Mouse (Mus musculus): ENCODE measurements around the gene T2. TPM values are rescaled to one million over a fixed set of nuclear protein-coding genes. Genes with fewer than 3 reads are reported as not detected.
"Not testable (repeated sequence)": the region's sequence is repeated elsewhere in the genome, so short reads cannot be mapped to it uniquely, and the experiment has no call there.

Gene T2
- polyA plus RNA-seq, 1 experiment: 0.09 TPM

GRCm38 (mm10) chr17:8390487-8390886, 34.7 kb downstream of the T2 start:
- Histone ChIP-seq H3K4me3 (ENCODE audit: control insufficient read depth, insufficient read depth, low read length) (no peak overlapping the region), H3K4me1 (replicated peaks; ENCODE audit: control insufficient read depth, insufficient read depth, low read length) (peaks cover 13% of the 10 kb centered on the region), H3K27ac (ENCODE audit: control insufficient read depth, insufficient read depth, low read length) (no peak overlapping the region), H3K36me3 (ENCODE audit: control insufficient read depth, insufficient read depth, low read length) (no peaks in the 10 kb centered on the region), H3K27me3 (ENCODE audit: control insufficient read depth, insufficient read depth, low read length) (no peaks in the 10 kb centered on the region; the same call in 1 of the 2 replicates)
- TF ChIP-seq CTCF (IDR thresholded peaks at IDR 0.05; ENCODE audit: borderline replicate concordance, control insufficient read depth, extremely low read depth, insufficient read depth, low read length, poor library complexity): no peak
- no peak for TF ChIP-seq POLR2A (IDR thresholded peaks at IDR 0.05; ENCODE audit: control insufficient read depth, extremely low read depth, insufficient read depth, low read length, poor library complexity)
- WGBS: 93% methylated on average over 4 of the region's 4 CpGs
- no peak for DNase-seq

DNA sequence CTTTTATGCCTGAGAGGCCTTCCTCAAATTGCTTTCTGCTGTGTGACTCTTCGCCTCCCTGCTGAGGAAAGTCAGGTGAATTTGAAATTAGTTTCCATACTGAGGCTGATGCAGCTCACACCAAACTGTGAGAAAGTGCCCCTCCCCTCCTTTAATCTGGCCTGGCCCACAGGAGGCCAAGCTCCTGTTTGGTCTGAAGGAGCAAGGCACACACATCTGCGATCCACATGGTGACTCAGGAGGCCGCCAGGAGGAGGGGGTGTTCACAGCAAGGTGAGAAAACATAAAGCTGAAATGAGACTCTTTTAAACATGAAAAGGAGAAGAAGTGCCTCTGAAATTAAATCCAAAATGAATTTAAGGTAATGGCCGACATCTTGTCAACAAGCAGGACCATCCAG, 40.6 kb downstream of the T2 start:
- H3K36me3 ChIP-seq (ENCODE audit: control insufficient read depth, insufficient read depth, low read length): no peaks in the 10 kb centered on the region
- WGBS: 90% methylated on average over 4 of the region's 4 CpGs
- H3K27ac ChIP-seq (ENCODE audit: control insufficient read depth, insufficient read depth, low read length): no peak overlapping the region
- H3K27me3 ChIP-seq (ENCODE audit: control insufficient read depth, insufficient read depth, low read length): no peaks in the 10 kb centered on the region
- no peaks in the 10 kb centered on the region for H3K4me1 ChIP-seq (replicated peaks; ENCODE audit: control insufficient read depth, insufficient read depth, low read length)
- H3K4me3 ChIP-seq (ENCODE audit: control insufficient read depth, insufficient read depth, low read length): no peak overlapping the region
- TF ChIP-seq POLR2A (IDR thresholded peaks at IDR 0.05; ENCODE audit: control insufficient read depth, extremely low read depth, insufficient read depth, low read length, poor library complexity) (no peak), CTCF (IDR thresholded peaks at IDR 0.05; ENCODE audit: borderline replicate concordance, control insufficient read depth, extremely low read depth, insufficient read depth, low read length, poor library complexity) (no peak)
- DNase-seq: no peak

DNA sequence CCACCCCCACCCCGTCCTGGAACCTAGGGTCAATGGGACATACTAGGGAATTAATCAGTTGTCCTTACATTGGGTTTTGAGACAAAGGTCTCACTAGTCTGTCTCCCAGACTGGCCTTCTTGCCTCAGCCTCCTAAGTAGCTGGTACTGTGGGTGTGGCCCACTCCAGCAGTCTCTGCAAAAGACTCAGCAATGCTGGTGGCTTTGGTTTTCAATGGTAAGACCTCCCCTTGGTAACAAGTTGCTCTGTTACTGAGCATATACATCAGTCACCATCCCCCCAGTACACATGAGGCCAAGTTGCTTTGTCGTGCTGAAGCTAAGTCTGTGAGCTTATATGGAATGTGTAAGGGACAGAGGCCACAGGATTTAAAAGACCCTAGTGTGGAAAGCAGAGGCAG, 42.2 kb downstream of the T2 start:
- TF ChIP-seq CTCF (IDR thresholded peaks at IDR 0.05; ENCODE audit: borderline replicate concordance, control insufficient read depth, extremely low read depth, insufficient read depth, low read length, poor library complexity): no peak
- no peak for TF ChIP-seq POLR2A (IDR thresholded peaks at IDR 0.05; ENCODE audit: control insufficient read depth, extremely low read depth, insufficient read depth, low read length, poor library complexity)
- 84% methylated on average over 2 of the region's 2 CpGs for WGBS

GRCm38 (mm10) chr17:8403932-8404331, 48.1 kb downstream of the T2 start:
- DNase-seq; H3K4me3 ChIP-seq (ENCODE audit: control insufficient read depth, insufficient read depth, low read length): not testable (repeated sequence)
- WGBS: 58% methylated on average over 8 of the region's 8 CpGs

More for the DNA sequence above, 42.2 kb downstream of the T2 start:
- DNase-seq: no peak
- no peaks in the 10 kb centered on the region for H3K27me3 ChIP-seq (ENCODE audit: control insufficient read depth, insufficient read depth, low read length)
- H3K4me3 ChIP-seq (ENCODE audit: control insufficient read depth, insufficient read depth, low read length): no peak overlapping the region
- no peak overlapping the region for H3K27ac ChIP-seq (ENCODE audit: control insufficient read depth, insufficient read depth, low read length)
- no peaks in the 10 kb centered on the region for H3K4me1 ChIP-seq (replicated peaks; ENCODE audit: control insufficient read depth, insufficient read depth, low read length)
- H3K36me3 ChIP-seq (ENCODE audit: control insufficient read depth, insufficient read depth, low read length): no peaks in the 10 kb centered on the region

GRCm38 (mm10) chr17:8406285-8406684, 50.5 kb downstream of the T2 start:
- 89% methylated on average over 6 of the region's 6 CpGs for WGBS

More at GRCm38 (mm10) chr17:8403932-8404331, 48.1 kb downstream of the T2 start:
- H3K4me1 ChIP-seq (replicated peaks; ENCODE audit: control insufficient read depth, insufficient read depth, low read length); H3K27ac ChIP-seq (ENCODE audit: control insufficient read depth, insufficient read depth, low read length); H3K36me3 ChIP-seq (ENCODE audit: control insufficient read depth, insufficient read depth, low read length); H3K27me3 ChIP-seq (ENCODE audit: control insufficient read depth, insufficient read depth, low read length): not testable (repeated sequence)

DNA sequence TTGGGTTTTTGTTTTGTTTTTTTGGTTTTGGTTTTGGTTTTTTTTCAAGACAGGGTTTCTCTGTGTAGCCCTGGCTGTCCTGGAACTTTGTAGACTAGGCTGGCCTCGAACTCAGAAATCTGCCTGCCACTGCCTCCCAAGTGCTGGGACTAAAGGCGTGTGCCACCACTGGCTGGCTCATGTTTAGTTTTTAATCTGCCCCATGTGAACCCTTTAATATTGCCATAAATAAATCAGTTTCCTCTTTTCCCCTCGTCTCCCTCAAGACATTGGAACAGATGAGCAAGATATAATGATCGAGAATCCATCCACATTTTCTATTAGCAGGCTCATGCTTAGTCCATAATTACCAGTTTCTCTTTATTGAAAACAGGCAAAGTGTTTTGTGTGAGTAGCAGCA, 52.2 kb downstream of the T2 start:
- H3K27ac ChIP-seq (ENCODE audit: control insufficient read depth, insufficient read depth, low read length); H3K27me3 ChIP-seq (ENCODE audit: control insufficient read depth, insufficient read depth, low read length); H3K36me3 ChIP-seq (ENCODE audit: control insufficient read depth, insufficient read depth, low read length); H3K4me1 ChIP-seq (replicated peaks; ENCODE audit: control insufficient read depth, insufficient read depth, low read length); H3K4me3 ChIP-seq (ENCODE audit: control insufficient read depth, insufficient read depth, low read length); DNase-seq: not testable (repeated sequence)
- WGBS: 82% methylated on average over 4 of the region's 4 CpGs

More at GRCm38 (mm10) chr17:8406285-8406684, 50.5 kb downstream of the T2 start:
- no peak for DNase-seq
- H3K4me1 ChIP-seq (replicated peaks; ENCODE audit: control insufficient read depth, insufficient read depth, low read length): peaks cover 8% of the 10 kb centered on the region
- no peak overlapping the region for H3K4me3 ChIP-seq (ENCODE audit: control insufficient read depth, insufficient read depth, low read length)
- no peaks in the 10 kb centered on the region for H3K36me3 ChIP-seq (ENCODE audit: control insufficient read depth, insufficient read depth, low read length)
- no peak overlapping the region for H3K27ac ChIP-seq (ENCODE audit: control insufficient read depth, insufficient read depth, low read length)
- no peaks in the 10 kb centered on the region for H3K27me3 ChIP-seq (ENCODE audit: control insufficient read depth, insufficient read depth, low read length)
- TF ChIP-seq CTCF (IDR thresholded peaks at IDR 0.05; ENCODE audit: borderline replicate concordance, control insufficient read depth, extremely low read depth, insufficient read depth, low read length, poor library complexity) (no peak), POLR2A (IDR thresholded peaks at IDR 0.05; ENCODE audit: control insufficient read depth, extremely low read depth, insufficient read depth, low read length, poor library complexity) (no peak)

DNA sequence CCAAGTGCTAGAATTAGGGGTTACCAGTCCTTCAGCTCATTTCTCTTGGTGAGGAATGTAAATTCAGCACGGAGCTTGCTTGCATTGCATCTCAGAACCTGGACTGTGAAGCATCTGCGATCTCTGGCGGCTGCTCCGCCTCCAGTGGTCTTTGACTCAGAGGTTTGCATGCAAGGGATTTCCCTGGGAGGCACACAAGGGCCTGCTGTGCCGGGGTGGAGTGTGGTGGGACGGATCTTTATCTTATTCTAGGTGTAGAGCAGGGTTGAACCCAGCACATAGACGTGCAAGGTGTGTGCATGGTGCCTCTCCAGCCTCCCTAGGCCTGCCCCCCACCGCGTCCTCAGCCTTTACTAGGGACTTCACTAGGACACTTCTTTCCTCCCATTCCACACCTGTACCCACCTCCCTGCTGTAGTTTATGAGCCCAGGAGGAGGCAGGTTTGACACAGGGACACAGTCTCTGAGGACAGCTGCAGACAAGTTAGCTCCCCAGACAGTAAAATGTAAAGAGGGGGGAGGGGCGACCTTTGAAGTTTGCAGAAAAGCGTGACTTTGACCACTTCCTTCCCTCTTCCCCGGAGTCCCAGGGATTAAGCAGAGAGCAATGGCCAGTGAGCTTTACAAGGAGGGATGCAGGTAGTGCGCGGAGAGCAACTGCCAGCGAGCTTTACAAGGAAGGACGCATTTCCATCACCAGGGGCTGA, 53.0 kb downstream of the T2 start:
- Histone ChIP-seq H3K4me3 (ENCODE audit: control insufficient read depth, insufficient read depth, low read length) (no peak overlapping the region), H3K27me3 (ENCODE audit: control insufficient read depth, insufficient read depth, low read length) (no peaks in the 10 kb centered on the region), H3K27ac (ENCODE audit: control insufficient read depth, insufficient read depth, low read length) (no peak overlapping the region), H3K4me1 (replicated peaks; ENCODE audit: control insufficient read depth, insufficient read depth, low read length) (peaks cover 8% of the 10 kb centered on the region), H3K36me3 (ENCODE audit: control insufficient read depth, insufficient read depth, low read length) (no peaks in the 10 kb centered on the region)
- TF ChIP-seq POLR2A (IDR thresholded peaks at IDR 0.05; ENCODE audit: control insufficient read depth, extremely low read depth, insufficient read depth, low read length, poor library complexity): no peak
- no peak for TF ChIP-seq CTCF (IDR thresholded peaks at IDR 0.05; ENCODE audit: borderline replicate concordance, control insufficient read depth, extremely low read depth, insufficient read depth, low read length, poor library complexity)
- WGBS: 13% methylated on average over 16 of the region's 16 CpGs
- DNase-seq: peak; percentile 16

All from thymus, adult 2 months (tissue).